Mouse (Mus musculus) E14TG2a.4 (cell line): Measurements from ENCODE around the gene She.

Experiments used
- CTCF ChIP-seq: conservative IDR thresholded peaks from 2 replicates; pipeline ENCODE4 v1.5.1; 2014; ENCODE audit warnings: low read length
- POU5F1 ChIP-seq: IDR thresholded peaks from 2 replicates; pipeline ENCODE4 v1.6.1; 2014; ENCODE audit warnings: low read length, borderline replicate concordance

DNA sequence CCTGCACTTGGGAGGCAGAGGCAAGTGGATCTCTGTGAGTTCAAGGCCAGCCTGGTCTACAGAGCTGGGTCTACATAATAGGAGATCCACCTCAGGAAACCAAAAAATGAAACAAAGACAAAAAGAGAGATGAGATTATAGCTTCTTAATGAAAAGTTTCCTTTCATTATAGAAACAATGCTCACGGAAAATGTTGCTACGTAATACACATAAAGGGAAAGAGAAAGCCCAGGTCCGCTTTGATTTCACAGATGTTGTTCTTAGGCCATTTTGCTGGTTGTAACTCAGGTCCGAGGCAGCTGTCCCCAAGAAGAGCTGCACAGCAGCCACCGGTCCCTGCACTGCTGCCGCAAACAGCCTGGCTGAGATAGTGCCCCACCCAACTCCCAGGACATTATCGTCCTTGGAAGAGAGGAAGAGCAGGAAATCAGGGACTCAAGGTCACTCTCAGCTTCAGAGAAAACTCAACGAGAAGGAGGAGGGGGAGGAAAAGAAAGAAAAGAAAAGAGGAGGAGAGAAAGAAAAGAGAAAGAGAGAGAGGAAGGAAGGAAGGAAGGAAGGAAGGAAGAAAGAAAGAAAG, 31.1 kb downstream of the She start:
- TF ChIP-seq CTCF (no peak), POU5F1 (no peak)
